Mouse (Mus musculus): ENCODE data around the gene Tie1. TPM values are rescaled to one million over a fixed set of nuclear protein-coding genes. Genes with fewer than 3 reads are reported as not detected.

The Tie1 gene
- total RNA-seq, 2 experiments from 2014 or later = 114 to 120 TPM

GRCm38 (mm10) chr4:118490461-118490860, 600 bp upstream of the Tie1 start:
- intact Hi-C loops (cut with DNase I) = no loop called here

GRCm38 (mm10) chr4:118476773-118477530, 12.9 kb downstream of the Tie1 start:
- DNase-seq = no peak
- intact Hi-C loops (cut with DNase I) = no loop called here

More at GRCm38 (mm10) chr4:118490461-118490860, 600 bp upstream of the Tie1 start:
- no peak for DNase-seq

GRCm38 (mm10) chr4:118472687-118473086, 17.2 kb downstream of the Tie1 start:
- intact Hi-C loops (cut with DNase I) = no loop called here
- DNase-seq = no peak

DNA sequence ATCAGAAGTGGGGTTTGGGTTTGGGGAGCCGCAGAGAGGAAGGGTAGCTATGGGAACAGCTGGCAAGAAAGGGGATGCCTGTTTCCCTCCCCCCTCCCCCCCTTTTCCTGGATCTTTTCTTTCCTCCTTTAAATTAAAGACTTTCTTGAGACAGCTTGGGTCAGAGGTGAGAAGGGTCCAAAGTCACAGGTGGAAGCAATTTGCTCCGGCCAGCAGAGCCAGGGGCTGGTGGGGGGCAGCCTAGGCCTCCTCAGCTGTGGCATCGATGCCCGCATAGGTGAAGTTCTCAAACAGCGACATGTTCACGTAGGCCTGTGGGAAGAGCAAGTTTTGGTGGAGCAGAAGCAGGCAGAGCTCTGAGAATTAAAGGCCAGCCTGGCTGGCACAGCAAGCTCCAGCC, 18.6 kb downstream of the Tie1 start:
- DNase-seq = no peak
- intact Hi-C loops (cut with DNase I) = no loop called here

DNA sequence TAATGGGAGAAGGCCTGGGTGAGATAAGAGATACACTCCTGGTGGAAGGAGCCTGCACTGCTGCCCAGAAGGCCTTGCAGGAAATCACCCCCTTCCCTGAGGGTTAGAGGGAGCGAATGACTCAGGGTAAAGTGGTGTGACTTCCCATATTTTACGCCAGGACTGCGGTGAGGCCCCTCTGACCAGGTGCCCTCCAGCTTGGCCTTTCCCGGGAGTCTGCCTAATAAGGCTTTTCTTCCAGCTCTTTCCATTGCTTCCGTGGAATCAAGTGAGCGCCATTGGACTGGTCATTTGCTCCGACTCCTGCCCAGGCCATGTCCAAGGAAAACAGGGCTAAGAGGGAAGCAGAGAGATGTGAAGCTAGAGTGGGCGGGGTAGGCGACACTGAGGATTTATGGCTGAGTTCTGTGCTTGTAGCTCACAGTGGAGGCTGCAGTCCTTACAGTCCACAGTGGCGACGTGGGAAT, 24.1 kb downstream of the Tie1 start:
- intact Hi-C loops (cut with DNase I) = no loop called here
- peak; percentile 22 to 33 for DNase-seq

DNA sequence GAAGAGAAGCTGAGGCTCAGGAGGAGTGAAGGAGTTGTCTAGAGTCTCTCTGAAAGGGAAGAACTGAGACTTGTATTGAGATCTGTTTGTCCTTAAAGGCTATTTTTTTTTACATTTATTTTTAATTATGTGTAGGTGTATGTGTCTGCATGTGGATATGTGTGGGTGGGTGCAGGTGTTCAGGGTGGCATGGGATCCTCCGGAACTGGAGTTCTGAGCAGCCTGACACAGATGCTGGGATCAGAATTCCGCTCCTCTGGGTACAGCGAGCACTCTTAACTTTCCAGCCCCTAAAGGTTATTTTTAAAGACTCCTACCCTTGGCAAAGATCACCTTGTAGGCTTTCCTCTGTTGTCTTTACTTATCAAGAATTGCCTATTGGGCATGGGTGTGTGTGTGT, 24.9 kb downstream of the Tie1 start:
- intact Hi-C loops (cut with DNase I) = no loop called here
- DNase-seq = no peak

- no peak for DNase-seq
- intact Hi-C loops (cut with DNase I) = no loop called here
Measured at GRCm38 (mm10) chr4:118457345-118457975, 32.4 kb downstream of the Tie1 start, which contains the start of gene Mpl. Gene Mpl, minus strand, starts transcription at chr4:118457513.

DNA sequence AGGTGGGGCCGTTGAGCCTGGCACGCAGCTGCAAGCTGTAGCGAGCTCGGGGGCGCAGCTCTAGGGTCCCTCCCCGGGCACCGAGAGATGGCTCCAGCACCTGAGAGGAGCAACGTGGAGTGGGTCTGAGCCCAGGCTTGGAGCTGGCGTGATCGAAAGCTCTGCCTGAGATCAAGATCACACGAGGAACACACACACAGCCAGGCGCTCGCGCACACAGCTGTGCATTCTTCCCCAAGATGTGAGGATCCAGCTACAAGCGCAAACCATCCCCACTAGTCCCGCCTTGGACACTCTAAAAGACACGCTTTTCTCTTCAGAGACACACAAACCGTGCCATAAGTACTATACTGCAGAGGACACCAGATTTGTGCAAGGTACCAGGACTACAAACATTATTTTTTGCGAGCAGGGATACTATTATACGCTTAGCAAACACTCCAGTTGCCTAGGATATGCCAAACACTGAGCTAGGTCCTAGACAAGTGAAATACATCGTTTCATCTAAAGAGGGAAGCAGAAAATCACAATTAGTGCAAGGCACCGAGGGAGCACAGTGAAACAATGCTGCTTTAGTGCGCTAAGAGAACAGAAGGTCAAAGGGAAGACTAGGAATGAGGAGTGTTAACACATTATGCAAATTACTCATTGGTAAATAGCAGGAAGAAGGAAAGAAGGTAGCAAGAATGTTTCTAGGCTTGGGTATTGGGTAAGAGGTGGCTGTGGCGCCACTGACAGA, 43.3 kb downstream of the Tie1 start:
- DNase-seq = no peak
- intact Hi-C loops (cut with DNase I) = loop anchor here (5.0 kb wide), 3 partner anchors 41 to 121 kb away; no protein-coding TSS in a partner anchor

DNA sequence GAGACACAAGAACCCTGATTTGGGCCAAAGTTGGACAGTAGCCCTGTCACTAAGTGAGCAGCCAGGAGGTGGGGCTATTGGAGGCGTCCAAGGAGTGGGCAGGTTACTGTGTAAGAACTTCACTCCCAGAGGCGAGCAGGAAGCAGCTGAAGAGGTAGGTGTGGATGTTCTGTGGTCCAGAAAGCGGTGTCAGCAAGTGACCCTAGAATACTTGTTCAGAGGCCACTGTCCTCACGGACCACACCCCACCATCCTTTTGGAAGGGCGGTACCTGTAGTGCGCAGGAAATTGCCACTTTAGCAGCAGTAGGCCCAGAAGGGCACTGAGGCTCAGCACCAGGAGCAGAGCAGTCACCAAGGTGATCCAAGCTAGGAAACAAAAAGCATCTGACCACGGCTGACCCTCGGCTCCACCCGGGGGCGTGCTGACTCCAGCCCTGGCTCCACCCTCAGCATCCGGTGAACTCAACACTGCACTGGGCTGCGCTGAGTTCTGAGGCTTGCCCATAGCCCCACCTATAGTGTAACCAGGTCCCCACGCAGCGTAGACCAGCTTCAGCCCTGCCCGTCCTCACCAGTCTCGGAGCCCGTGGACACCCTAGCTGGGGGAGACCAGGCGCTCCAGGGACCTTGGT, 44.0 kb downstream of the Tie1 start:
- intact Hi-C loops (cut with DNase I) = loop anchor here (5.0 kb wide), 3 partner anchors 41 to 121 kb away; no protein-coding TSS in a partner anchor
- DNase-seq = peak; percentile 47 to 58

DNA sequence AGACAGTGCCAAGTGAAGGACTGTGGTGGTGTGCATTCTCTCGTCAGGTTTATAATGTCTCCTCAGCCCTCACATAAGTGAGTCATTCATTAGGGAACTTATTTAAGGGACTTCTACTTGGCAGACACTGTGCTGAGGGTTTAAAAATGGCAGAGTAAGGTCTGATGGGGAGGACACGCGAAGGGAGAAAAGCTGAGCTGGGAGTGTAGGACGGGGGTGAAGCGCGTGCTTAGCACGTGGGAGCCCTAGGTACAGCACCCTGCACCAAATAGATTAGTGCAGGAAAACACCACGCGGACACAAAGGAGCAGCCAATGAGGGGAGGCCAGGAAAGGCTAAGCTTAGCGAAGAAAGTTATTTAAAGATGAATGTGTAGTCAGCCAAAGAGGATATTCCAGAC, 44.8 kb downstream of the Tie1 start:
- intact Hi-C loops (cut with DNase I) = loop anchor here (5.0 kb wide), 3 partner anchors 42 to 122 kb away; no protein-coding TSS in a partner anchor
- DNase-seq = no peak

DNA sequence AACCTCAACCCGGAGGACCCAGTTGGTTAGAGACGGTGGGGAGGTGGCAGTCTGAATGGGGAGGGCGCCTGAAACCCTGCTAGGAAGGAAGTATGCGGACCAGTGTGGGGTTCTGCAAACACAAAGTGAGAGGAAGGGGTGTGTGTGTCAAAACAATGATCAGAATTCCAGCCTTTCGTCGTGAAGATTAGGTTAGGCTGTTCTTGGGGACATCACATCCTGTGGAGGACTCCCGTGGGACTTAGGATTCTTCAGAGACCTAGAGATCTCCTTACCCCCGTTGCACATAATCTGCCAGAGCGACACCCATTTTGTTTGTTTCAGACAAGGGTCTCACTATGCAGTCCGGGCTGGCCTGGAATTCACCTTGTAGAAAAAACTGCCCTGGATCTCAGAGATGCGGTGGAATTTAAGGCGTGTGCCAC, 52.0 kb downstream of the Tie1 start:
- DNase-seq = peak; percentile 49 to 64

GRCm38 (mm10) chr4:118436820-118437603, 52.8 kb downstream of the Tie1 start, which contains the start of gene Cdc20:
Gene Cdc20, minus strand, starts transcription at chr4:118437352.
- intact Hi-C loops (cut with DNase I) = no loop called here
- DNase-seq = peak; percentile 96

More for the DNA sequence above, 52.0 kb downstream of the Tie1 start:
- intact Hi-C loops (cut with DNase I) = no loop called here

DNA sequence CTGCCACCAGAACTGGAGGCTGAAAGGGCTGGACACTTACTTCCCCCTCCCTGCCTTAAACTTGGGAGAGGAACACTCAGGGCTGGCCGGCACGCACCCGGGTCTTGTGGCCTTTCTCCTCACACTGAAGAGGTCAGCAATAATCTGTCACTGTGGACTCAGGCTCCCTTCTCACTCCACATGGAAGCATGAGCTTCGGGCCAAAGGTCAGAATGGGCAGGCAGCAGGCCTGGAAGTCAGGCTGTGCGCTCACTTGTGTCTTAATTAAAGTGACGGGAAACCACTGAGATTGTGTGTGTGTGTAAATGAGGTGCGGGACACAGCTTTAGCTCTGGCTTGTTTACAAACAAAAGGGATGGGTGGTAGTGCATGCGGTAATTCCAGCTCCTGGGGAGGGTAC, 57.5 kb downstream of the Tie1 start:
- intact Hi-C loops (cut with DNase I) = no loop called here
- no peak for DNase-seq

DNA sequence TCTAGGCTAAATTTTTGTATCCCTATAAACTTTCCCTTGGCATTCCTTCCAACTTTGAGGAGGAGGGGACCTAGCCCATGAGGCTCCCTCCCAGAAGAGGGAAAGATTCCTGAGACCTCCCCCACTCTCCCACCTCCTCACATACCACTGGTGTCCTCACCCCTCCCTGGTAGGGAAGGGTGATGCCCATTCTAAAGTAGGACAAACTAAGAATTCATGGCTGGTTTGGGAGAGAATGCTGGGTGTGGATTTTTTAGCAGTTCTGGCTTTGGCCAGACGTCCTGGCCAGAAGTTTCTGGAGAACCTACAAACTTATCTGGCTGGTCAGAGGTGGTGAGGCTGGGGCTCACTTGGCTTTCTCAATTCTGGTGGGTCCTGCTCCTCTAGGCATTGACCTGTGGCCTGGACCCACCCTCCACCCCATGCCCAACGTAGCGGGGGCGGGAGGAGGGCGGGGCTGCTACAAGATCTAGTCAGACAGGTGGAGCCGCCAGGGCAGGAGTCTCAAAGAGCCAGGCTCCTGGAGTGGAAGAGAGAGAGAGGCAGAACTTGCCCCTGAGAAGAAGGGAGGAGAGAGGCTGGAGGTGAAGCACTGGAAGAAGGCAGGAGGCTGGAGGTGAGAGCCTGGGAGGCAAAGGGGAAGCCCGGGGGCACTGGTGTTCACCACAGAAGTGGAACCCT, 60.5 kb downstream of the Tie1 start:
- DNase-seq = no peak
- intact Hi-C loops (cut with DNase I) = loop anchor here (5.0 kb wide), 1 partner anchor 138 kb away; no protein-coding TSS in a partner anchor

DNA sequence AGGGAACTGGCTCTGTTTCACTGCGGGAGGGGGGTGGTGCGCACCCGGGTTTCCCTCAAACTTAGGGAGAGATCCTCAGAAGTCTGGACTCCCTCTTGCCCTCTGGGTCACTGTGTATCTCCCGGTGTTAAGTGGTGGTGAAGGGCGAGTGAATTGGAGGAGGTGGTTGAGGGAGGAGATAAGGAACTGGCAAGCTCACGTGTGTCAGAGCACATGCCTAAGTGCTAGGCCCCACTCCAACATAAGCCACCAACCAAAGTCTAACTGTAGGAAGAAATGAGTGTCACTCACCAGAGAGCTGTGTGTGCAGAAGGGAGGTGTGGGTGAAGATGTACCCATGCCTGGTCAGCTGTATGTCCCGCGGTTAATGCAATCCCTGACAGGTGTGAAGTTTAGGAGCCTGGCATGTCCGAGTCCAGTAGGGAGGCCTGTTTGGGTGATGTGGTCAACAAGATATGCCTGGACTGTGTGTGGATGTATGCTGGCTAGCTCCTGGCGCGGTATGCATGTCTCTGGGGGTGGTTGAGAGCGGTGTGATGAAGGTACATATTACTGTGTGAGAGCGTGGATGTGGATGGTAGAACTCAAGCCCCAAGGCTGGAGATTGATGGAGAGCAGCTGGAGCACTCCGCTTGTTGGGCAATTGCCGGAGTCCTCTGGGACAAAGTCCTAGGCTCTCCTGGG, 61.2 kb downstream of the Tie1 start:
- peak; percentile 33 to 48 for DNase-seq
- intact Hi-C loops (cut with DNase I) = loop anchor here (5.0 kb wide), 1 partner anchor 139 kb away; no protein-coding TSS in a partner anchor

- peak; percentile 94 for DNase-seq
- intact Hi-C loops (cut with DNase I) = loop anchor here (2.0 to 5.0 kb wide), 2 partner anchors 19 to 139 kb away; partner anchors contain the start of genes Med8 and Szt2
Measured at GRCm38 (mm10) chr4:118427768-118428451, 62.0 kb downstream of the Tie1 start, which contains the start of gene Elovl1. Gene Elovl1, plus strand, starts transcription at chr4:118428093.

- no peak for DNase-seq
- intact Hi-C loops (cut with DNase I) = loop anchor here (2.0 to 5.0 kb wide), 2 partner anchors 19 to 140 kb away; partner anchors contain the start of genes Med8 and Szt2
Measured at GRCm38 (mm10) chr4:118427415-118427767, 62.5 kb downstream of the Tie1 start.

- intact Hi-C loops (cut with DNase I) = loop anchor here (5.0 kb wide), 1 partner anchor 142 kb away; no protein-coding TSS in a partner anchor
- no peak for DNase-seq
Measured at GRCm38 (mm10) chr4:118425374-118425773, 64.5 kb downstream of the Tie1 start.
